Mouse (Mus musculus) MEL (cell line): ENCODE results near the gene Adamtsl2. TPM values are rescaled to one million over a fixed set of nuclear protein-coding genes. Genes with fewer than 3 reads are reported as not detected.

Experiments
- DNase-seq: peaks from one replicate; pipeline ENCODE4 v3.0.0; 2011; ENCODE audit warnings: low read depth, low spot score
- H3K27ac ChIP-seq: 2 replicates; pipeline ENCODE4 v1.5.1; 2012; ENCODE audit warnings: low read depth, mild to moderate bottlenecking, control low read depth, low read length, moderate library complexity; ENCODE audit not compliant: control insufficient read depth
- H3K27me3 ChIP-seq, 2 experiments: fragments of 150-350 bp in 1 of 2; sonication (generic) in 1 of 2; 2 replicates each; pipeline ENCODE4 v1.6.1; 2012; ENCODE audit warnings: low read length in 2 of 2, mild to moderate bottlenecking in 2 of 2, improper control_type of control experiment in 1 of 2, moderate library complexity in 1 of 2; ENCODE audit not compliant: insufficient read depth in 2 of 2, control insufficient read depth in 1 of 2
- H3K36me3 ChIP-seq, 2 experiments: 2 replicates each; pipeline ENCODE4 v1.6.1; 2012 to 2014; ENCODE audit warnings: low read length in 2 of 2, improper control_type of control experiment in 1 of 2, inconsistent platforms in 1 of 2, mild to moderate bottlenecking in 1 of 2; ENCODE audit not compliant: insufficient read depth in 2 of 2, control insufficient read depth in 1 of 2
- H3K4me1 ChIP-seq, 2 experiments: fragments of 150-350 bp in 1 of 2; sonication (generic) in 1 of 2; 2 replicates each; pipeline ENCODE4 v1.6.1; 2012; ENCODE audit warnings: low read length in 2 of 2, improper control_type of control experiment in 1 of 2, mild to moderate bottlenecking in 1 of 2; ENCODE audit not compliant: insufficient read depth in 2 of 2, control insufficient read depth in 1 of 2
- H3K4me3 ChIP-seq, 2 experiments: fragments of 150-350 bp in 1 of 2; sonication (generic) in 1 of 2; 2 replicates each; pipeline ENCODE4 v1.5.1; 2012; ENCODE audit warnings: low read depth in 2 of 2, low read length in 2 of 2, mild to moderate bottlenecking in 2 of 2, moderate library complexity in 2 of 2, control low read depth in 1 of 2, improper control_type of control experiment in 1 of 2; ENCODE audit not compliant: control insufficient read depth in 1 of 2, insufficient read depth in 1 of 2
- H3K79me2 ChIP-seq: 2 replicates; pipeline ENCODE4 v1.6.1; 2012; ENCODE audit warnings: mild to moderate bottlenecking, low read length, moderate library complexity; ENCODE audit not compliant: control insufficient read depth, poor library complexity, insufficient read depth
- H3K9ac ChIP-seq: 2 replicates; pipeline ENCODE4 v1.6.1; 2012; ENCODE audit warnings: low read depth, mild to moderate bottlenecking, control low read depth, low read length, moderate library complexity; ENCODE audit not compliant: control insufficient read depth, poor library complexity, severe bottlenecking
- H3K9me3 ChIP-seq: fragments of 150-350 bp; sonication (generic); replicated peaks from 2 replicates; pipeline ENCODE4 v1.6.1; 2012; ENCODE audit warnings: mild to moderate bottlenecking, low read length, improper control_type of control experiment, moderate library complexity; ENCODE audit not compliant: insufficient read depth
- BHLHE40 ChIP-seq: IDR thresholded peaks from 2 replicates; pipeline ENCODE4 v1.6.1; 2012; ENCODE audit warnings: low read depth, mild to moderate bottlenecking, inconsistent platforms, low read length, improper control_type of control experiment, borderline replicate concordance
- CTCF ChIP-seq, 3 experiments: IDR thresholded peaks in 2 of 3; conservative IDR thresholded peaks in 1 of 3; 2 replicates each; pipeline ENCODE4 v1.5.1; 2011 to 2012; ENCODE audit warnings: low read length in 3 of 3, low read depth in 2 of 3, mild to moderate bottlenecking in 2 of 3, improper control_type of control experiment in 1 of 3, inconsistent platforms in 1 of 3, mixed read lengths in 1 of 3, moderate library complexity in 1 of 3; ENCODE audit not compliant: control insufficient read depth in 1 of 3, insufficient read depth in 1 of 3, poor library complexity in 1 of 3, severe bottlenecking in 1 of 3
- ETS1 ChIP-seq: IDR thresholded peaks from 2 replicates; pipeline ENCODE4 v1.6.1; 2012; ENCODE audit warnings: low read depth, mild to moderate bottlenecking, inconsistent platforms, low read length, improper control_type of control experiment, moderate library complexity
- HCFC1 ChIP-seq: IDR thresholded peaks from 2 replicates; pipeline ENCODE4 v1.6.1; 2012; ENCODE audit warnings: low read depth, mild to moderate bottlenecking, inconsistent platforms, low read length, improper control_type of control experiment, moderate library complexity
- JUND ChIP-seq: IDR thresholded peaks from 2 replicates; pipeline ENCODE4 v1.6.1; 2011; ENCODE audit warnings: low read depth, mild to moderate bottlenecking, improper control_type of control experiment, low read length
- MAZ ChIP-seq: IDR thresholded peaks from 2 replicates; pipeline ENCODE4 v1.6.1; 2012; ENCODE audit warnings: low read depth, mild to moderate bottlenecking, inconsistent platforms, low read length, improper control_type of control experiment
- MEF2A ChIP-seq: IDR thresholded peaks from 2 replicates; pipeline ENCODE4 v1.6.1; 2014; ENCODE audit warnings: low read depth, mild to moderate bottlenecking, inconsistent platforms, low read length, improper control_type of control experiment; ENCODE audit not compliant: poor library complexity, insufficient replicate concordance, severe bottlenecking; ENCODE audit errors: extremely low read depth
- MXI1 ChIP-seq: IDR thresholded peaks from 2 replicates; pipeline ENCODE4 v1.6.1; 2011; ENCODE audit warnings: mild to moderate bottlenecking, low read depth, low read length, improper control_type of control experiment
- MYB ChIP-seq: IDR thresholded peaks from 2 replicates; pipeline ENCODE4 v1.6.1; 2011; ENCODE audit warnings: mild to moderate bottlenecking, low read depth, low read length, improper control_type of control experiment
- MYC ChIP-seq: IDR thresholded peaks from 2 replicates; pipeline ENCODE4 v1.6.1; 2011; ENCODE audit warnings: low read depth, mild to moderate bottlenecking, low read length, improper control_type of control experiment, moderate library complexity
- NELFE ChIP-seq: IDR thresholded peaks from 2 replicates; pipeline ENCODE4 v1.6.1; 2011; ENCODE audit warnings: low read depth, low read length, improper control_type of control experiment
- POLR2AphosphoS2 ChIP-seq: IDR thresholded peaks from 2 replicates; pipeline ENCODE4 v1.6.1; 2011; ENCODE audit warnings: low read length, improper control_type of control experiment
- POLR2AphosphoS5 ChIP-seq: IDR thresholded peaks from 2 replicates; pipeline ENCODE4 v1.6.1; 2012; ENCODE audit warnings: low read depth, borderline replicate concordance, mild to moderate bottlenecking, inconsistent platforms, low read length, moderate library complexity, mixed read lengths
- RAD21 ChIP-seq: IDR thresholded peaks from 2 replicates; pipeline ENCODE4 v1.6.1; 2011; ENCODE audit warnings: mild to moderate bottlenecking, low read depth, low read length, improper control_type of control experiment
- USF1 ChIP-seq: IDR thresholded peaks from 2 replicates; pipeline ENCODE4 v1.6.1; 2014; ENCODE audit warnings: low read depth, mild to moderate bottlenecking, inconsistent platforms, low read length, improper control_type of control experiment, moderate library complexity
- ZNF384 ChIP-seq: IDR thresholded peaks from 2 replicates; pipeline ENCODE4 v1.6.1; 2012; ENCODE audit warnings: low read depth, mild to moderate bottlenecking, inconsistent platforms, low read length, improper control_type of control experiment
- polyA plus RNA-seq, 2 experiments: library from polyadenylated mRNA; stranded (reverse) in 1 of 2; unstranded in 1 of 2; fragments of >175 nt in 1 of 2; fragments of >200 nt in 1 of 2; gene quantifications; 2 replicates each; pipeline versions ENCODE4 v1.2.1 to v1.2.4; 2012; ENCODE audit warnings: low replicate concordance in 2 of 2, low read depth in 1 of 2; ENCODE audit not compliant: insufficient read length in 2 of 2, insufficient read depth in 1 of 2, missing spikeins in 1 of 2
- total RNA-seq: library from RNA; depleted of rRNA; stranded (reverse); fragments of 300-350 nt; gene quantifications from 2 replicates; pipeline ENCODE4 v1.2.3, GENCODE M21; 2012

The Adamtsl2 gene
- total and polyA plus RNA-seq, 3 experiments, result not detected

GRCm38 (mm10) chr2:27058751-27059150 is 20.4 kb upstream of the Adamtsl2 start:
- H3K27ac ChIP-seq, result no peak overlapping the region

DNA sequence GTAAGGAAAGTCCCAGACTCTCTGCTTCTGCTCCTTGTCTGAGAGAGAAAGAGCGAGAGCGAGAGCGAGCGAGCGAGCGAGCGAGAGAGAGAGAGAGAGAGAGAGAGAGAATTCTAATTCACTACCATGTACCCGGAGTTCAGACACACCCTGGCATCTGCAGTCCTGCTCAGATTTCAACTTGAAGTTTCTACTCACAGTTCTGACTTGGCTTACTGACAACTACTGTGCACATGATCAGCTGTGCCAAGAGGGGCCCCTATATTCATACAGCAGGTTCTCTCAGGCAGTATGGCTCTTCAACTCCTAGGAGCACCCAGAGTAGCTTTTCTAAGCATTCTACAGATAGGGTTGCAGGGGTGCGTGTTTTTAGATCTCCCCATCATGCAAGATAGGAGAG is 20.0 kb upstream of the Adamtsl2 start:
- H3K79me2 ChIP-seq, result no peaks in the 10 kb centered on the region
- no peak overlapping the region for H3K4me3 ChIP-seq
- DNase-seq, result no peak
- H3K9ac ChIP-seq, result no peak overlapping the region
- TF ChIP-seq BHLHE40 (no peak), CTCF (IDR thresholded peaks at IDR 0.05 in 2 of 3, conservative IDR thresholded peaks at IDR 0.05 in 1 of 3; ENCODE audit: control insufficient read depth in 1 of 3, insufficient read depth in 1 of 3, low read depth in 2 of 3, low read length in 3 of 3, poor library complexity in 1 of 3, severe bottlenecking in 1 of 3) (no peak), HCFC1 (no peak), POLR2AphosphoS5 (no peak), POLR2AphosphoS2 (no peak), MEF2A (no peak), ETS1 (no peak), NELFE (no peak), MXI1 (no peak), MYC (no peak), MYB (no peak), RAD21 (no peak), MAZ (no peak), JUND (no peak), USF1 (no peak)
- no peak overlapping the region for H3K27ac ChIP-seq
- H3K36me3 ChIP-seq, result no peaks in the 10 kb centered on the region
- peaks cover 0 to 8% of the 10 kb centered on the region in 2 experiments for H3K27me3 ChIP-seq
- H3K4me1 ChIP-seq, result no peaks in the 10 kb centered on the region
- no peaks in the 10 kb centered on the region for H3K9me3 ChIP-seq

More at GRCm38 (mm10) chr2:27058751-27059150, 20.4 kb upstream of the Adamtsl2 start:
- Histone ChIP-seq H3K36me3 (no peaks in the 10 kb centered on the region), H3K9ac (no peak overlapping the region), H3K27me3 (peaks cover 0 to 8% of the 10 kb centered on the region in 2 experiments), H3K4me3 (no peak overlapping the region), H3K4me1 (no peaks in the 10 kb centered on the region), H3K79me2 (no peaks in the 10 kb centered on the region), H3K9me3 (no peaks in the 10 kb centered on the region)
- DNase-seq, result no peak
- no peak for TF ChIP-seq MEF2A
- no peak for TF ChIP-seq ZNF384
- no peak for TF ChIP-seq BHLHE40
